Mouse (Mus musculus): ENCODE data around the gene Ndufaf8.

GRCm38 (mm10) chr11:120107026-120107425 lies 8.3 kb downstream of the Ndufaf8 start:
- TF ChIP-seq CTCF (IDR thresholded peaks at IDR 0.05; ENCODE audit: low read depth, low read length) (no peak), POLR2AphosphoS5 (IDR thresholded peaks at IDR 0.05; ENCODE audit: insufficient replicate concordance, low read depth, low read length) (no peak)
